Mouse (Mus musculus) intestine, postnatal 0 days (tissue): ENCODE measurements around the gene Pros1. TPM values are rescaled to one million over a fixed set of nuclear protein-coding genes. Genes with fewer than 3 reads are reported as not detected.

Experiments used
- ATAC-seq: fragments of 200-750 bp; cut with Nextera tagmentation; 2 replicates; pipeline ENCODE4 v1.8.0; 2017; ENCODE audit warnings: mild to moderate bottlenecking, moderate TSS enrichment, moderate library complexity
- H3K27ac ChIP-seq: fragments of 300-500 bp; sonication (generic); 2 replicates; pipeline ENCODE4 v1.5.1; 2014; ENCODE audit warnings: mild to moderate bottlenecking, low read depth, low read length, moderate library complexity
- H3K27me3 ChIP-seq: fragments of 300-500 bp; sonication (generic); replicated peaks from 2 replicates; pipeline ENCODE4 v1.6.1; 2014; ENCODE audit warnings: low read length, mixed read lengths; ENCODE audit not compliant: control insufficient read depth, insufficient read depth
- H3K36me3 ChIP-seq: fragments of 300-500 bp; sonication (generic); 2 replicates; pipeline ENCODE4 v1.6.1; 2014; ENCODE audit warnings: mild to moderate bottlenecking, moderate library complexity; ENCODE audit not compliant: control insufficient read depth, insufficient read depth
- H3K4me1 ChIP-seq: fragments of 300-500 bp; sonication (generic); replicated peaks from 2 replicates; pipeline ENCODE4 v1.6.1; 2014; ENCODE audit warnings: antibody characterized with exemption, low read length, mixed read lengths; ENCODE audit not compliant: control insufficient read depth, insufficient read depth
- H3K4me2 ChIP-seq: fragments of 300-500 bp; sonication (generic); replicated peaks from 2 replicates; pipeline ENCODE4 v1.6.1; 2014; ENCODE audit warnings: low read depth, mild to moderate bottlenecking, moderate library complexity
- H3K4me3 ChIP-seq: fragments of 300-500 bp; sonication (generic); 2 replicates; pipeline ENCODE4 v1.5.1; 2014; ENCODE audit warnings: low read depth, low read length
- H3K9ac ChIP-seq: fragments of 300-500 bp; sonication (generic); 2 replicates; pipeline ENCODE4 v1.6.1; 2014; ENCODE audit warnings: mild to moderate bottlenecking, low read depth, low read length
- H3K9me3 ChIP-seq: fragments of 300-500 bp; sonication (generic); 2 replicates; pipeline ENCODE4 v1.6.1; 2016; ENCODE audit warnings: mixed run types; ENCODE audit not compliant: control insufficient read depth
- CTCF ChIP-seq: sonication (generic); IDR thresholded peaks from 2 replicates; pipeline ENCODE4 v1.5.1; 2016; ENCODE audit warnings: low read depth, mild to moderate bottlenecking, control low read depth, antibody characterized with exemption, moderate library complexity
- WGBS: fragments of 180-500 bp; shearing (Covaris S2); extraction: QIAGEN DNeasy Blood & Tissue Kit; methylation state at CpG from one replicate; pipeline ENCODE4 v1.1.7; 2014; 5-methylcytosine and 5-hydroxymethylcytosine counted together
- microRNA-seq: library from miRNA; unstranded; fragments of <30 nt; microRNA quantifications from one replicate; pipeline ENCODE4, GENCODE M21; 2016
- polyA plus RNA-seq: library from polyadenylated mRNA; unstranded; fragments of >200 nt; fragmentation: Nextera tagmentation; extraction: Ambion mirVana; gene quantifications from 2 replicates; pipeline ENCODE4 v1.2.1, GENCODE M21; 2015

Gene Pros1
- polyA plus RNA-seq, 1 experiment from 2014 or later, result 31.6 TPM

DNA sequence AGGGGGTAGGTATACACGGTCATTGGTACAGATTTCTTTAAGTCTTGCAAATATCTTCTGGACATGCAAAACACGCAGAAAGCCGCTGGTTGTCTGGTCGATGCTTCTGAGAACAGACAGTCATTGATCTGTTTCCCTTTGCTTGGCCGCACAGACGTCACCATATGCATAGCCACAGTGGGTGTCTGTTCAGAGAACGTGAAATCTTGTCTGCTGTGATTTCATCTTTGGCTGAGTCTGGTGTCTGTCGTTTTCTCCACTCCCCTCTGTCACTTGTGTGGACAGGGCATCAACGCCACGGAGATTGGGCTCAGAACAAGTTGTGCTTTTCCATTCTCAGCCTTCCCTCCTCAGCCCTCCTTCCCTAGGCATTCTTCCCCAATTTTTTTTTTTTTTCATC, 87.7 kb downstream of the Pros1 start:
- 85% methylated on average over 10 of the region's 10 CpGs for WGBS
- Histone ChIP-seq H3K9me3 (no peaks in the 10 kb centered on the region), H3K4me2 (no peak overlapping the region), H3K4me1 (no peaks in the 10 kb centered on the region), H3K9ac (no peak overlapping the region), H3K27ac (no peak overlapping the region), H3K27me3 (no peaks in the 10 kb centered on the region), H3K4me3 (no peak overlapping the region), H3K36me3 (no peaks in the 10 kb centered on the region)
- no peak for ATAC-seq
- TF ChIP-seq CTCF, result no peak

- H3K36me3 ChIP-seq, result no peaks in the 10 kb centered on the region
- no peak for ATAC-seq
- H3K27ac ChIP-seq, result no peak overlapping the region
- H3K9ac ChIP-seq, result no peak overlapping the region
- H3K4me1 ChIP-seq, result no peaks in the 10 kb centered on the region
- H3K4me2 ChIP-seq, result no peak overlapping the region
- H3K27me3 ChIP-seq, result no peaks in the 10 kb centered on the region
- 58% methylated on average over 16 of the region's 16 CpGs for WGBS
- H3K9me3 ChIP-seq, result no peaks in the 10 kb centered on the region
- H3K4me3 ChIP-seq, result no peak overlapping the region
- no peak for TF ChIP-seq CTCF
Measured at GRCm38 (mm10) chr16:62942418-62943410, 88.6 kb downstream of the Pros1 start.

DNA sequence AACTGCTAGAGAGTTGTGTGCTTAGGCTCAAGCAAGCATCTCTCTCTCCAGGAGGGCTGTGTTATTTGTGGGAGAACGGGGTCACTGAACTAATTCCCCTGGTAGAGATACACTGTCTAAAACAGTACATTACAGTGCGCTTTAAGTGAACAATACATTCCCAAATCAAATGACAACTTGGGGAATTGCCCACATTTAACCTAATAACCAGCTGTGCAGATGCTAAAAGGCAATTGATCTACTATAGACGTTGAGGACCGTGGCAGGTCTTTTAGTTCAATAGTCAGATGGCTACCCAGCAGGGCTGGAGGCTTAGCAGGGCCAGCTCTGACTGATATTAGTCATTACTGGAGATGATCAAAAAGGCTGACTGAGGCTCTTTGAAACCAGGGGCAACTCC, 104.4 kb downstream of the Pros1 start:
- Histone ChIP-seq H3K27ac (no peak overlapping the region), H3K4me1 (no peaks in the 10 kb centered on the region), H3K9me3 (no peaks in the 10 kb centered on the region), H3K4me2 (no peak overlapping the region), H3K27me3 (no peaks in the 10 kb centered on the region), H3K9ac (no peak overlapping the region), H3K4me3 (no peak overlapping the region), H3K36me3 (no peaks in the 10 kb centered on the region)
- no peak for TF ChIP-seq CTCF
- no peak for ATAC-seq
- WGBS, result 76% methylated on average over 4 of the region's 4 CpGs

GRCm38 (mm10) chr16:62964361-62964763, 110.3 kb downstream of the Pros1 start:
- TF ChIP-seq CTCF, result no peak
- WGBS, result 35% methylated on average over 6 of the region's 6 CpGs
- Histone ChIP-seq H3K9ac (no peak overlapping the region), H3K4me1 (no peaks in the 10 kb centered on the region), H3K27ac (no peak overlapping the region), H3K9me3 (no peaks in the 10 kb centered on the region), H3K36me3 (no peaks in the 10 kb centered on the region), H3K4me2 (no peak overlapping the region), H3K4me3 (no peak overlapping the region), H3K27me3 (no peaks in the 10 kb centered on the region)
- no peak for ATAC-seq

DNA sequence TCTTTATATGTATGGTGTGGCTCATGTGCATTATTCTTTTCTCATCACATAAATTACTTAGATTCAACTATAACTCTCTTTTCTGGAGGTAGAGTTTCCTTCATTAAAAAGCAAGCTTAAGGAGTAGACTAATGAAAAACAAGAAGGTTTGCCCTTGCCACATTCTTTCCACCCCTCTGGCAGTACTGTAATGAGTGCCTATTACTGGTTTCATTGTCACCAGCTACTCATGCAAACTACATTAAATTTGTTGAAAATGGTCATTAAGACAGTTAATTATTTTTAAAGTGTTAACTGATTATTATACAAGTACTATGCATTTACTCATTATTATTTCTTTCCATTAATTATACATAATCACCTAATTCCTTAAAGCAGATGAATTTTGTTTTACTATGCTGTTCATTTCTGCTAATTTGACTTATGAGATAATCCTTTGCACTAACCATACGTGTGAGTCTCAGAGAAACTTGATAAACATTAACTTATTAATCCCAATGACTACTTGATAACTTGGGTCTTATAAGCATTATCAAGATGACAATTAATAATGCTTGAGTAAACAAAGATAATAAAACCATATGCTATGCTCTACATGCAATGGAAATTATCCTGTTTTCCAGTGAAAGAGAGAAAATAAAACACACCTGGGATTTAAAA, 117.7 kb downstream of the Pros1 start:
- H3K4me1 ChIP-seq, result no peaks in the 10 kb centered on the region
- WGBS, result 40% methylated on average over 1 of the region's 1 CpGs
- no peaks in the 10 kb centered on the region for H3K9me3 ChIP-seq
- no peak overlapping the region for H3K27ac ChIP-seq
- no peaks in the 10 kb centered on the region for H3K36me3 ChIP-seq
- H3K27me3 ChIP-seq, result no peaks in the 10 kb centered on the region
- no peak for TF ChIP-seq CTCF
- H3K4me3 ChIP-seq, result no peak overlapping the region
- H3K9ac ChIP-seq, result no peak overlapping the region
- ATAC-seq, result no peak
- H3K4me2 ChIP-seq, result no peak overlapping the region

- no peaks in the 10 kb centered on the region for H3K36me3 ChIP-seq
- no peaks in the 10 kb centered on the region for H3K27me3 ChIP-seq
- H3K4me2 ChIP-seq, result no peak overlapping the region
- 77% methylated on average over 1 of the region's 1 CpGs for WGBS
- no peaks in the 10 kb centered on the region for H3K9me3 ChIP-seq
- no peak overlapping the region for H3K27ac ChIP-seq
- no peak for ATAC-seq
- TF ChIP-seq CTCF, result peak; percentile 55
- no peak overlapping the region for H3K4me3 ChIP-seq
- H3K9ac ChIP-seq, result no peak overlapping the region
- no peaks in the 10 kb centered on the region for H3K4me1 ChIP-seq
Measured at GRCm38 (mm10) chr16:62974926-62975325, 120.8 kb downstream of the Pros1 start.

Small RNA genes lying within 50 kb of the gene (microRNA-seq; reads per million reads assigned to microRNA genes)
- gene Gm25986, result not detected

Other genes with a start within 250 kb of the Pros1 start
- gene Nsun3, start 67.5 kb upstream of the Pros1 start, polyA plus RNA-seq, result 6.0 and 6.3 TPM in 2 replicates
- 0.18 and 0.35 TPM in 2 replicates for gene Stx19, start 39.6 kb upstream of the Pros1 start, polyA plus RNA-seq
- 9.8 and 10.0 TPM in 2 replicates for gene Arl13b, start 7.3 kb upstream of the Pros1 start, polyA plus RNA-seq